Comparison of ENCODE assay signal across 7 mouse cellular contexts in genomic region chr2:31087085-31087484, GRCm38 (mm10). TPM values are rescaled to one million over a fixed set of nuclear protein-coding genes. Genes with fewer than 3 reads are reported as not detected.
A peak's percentile ranks its signal among the peaks of the same experiment; 100 is the strongest.
DNase-seq lines count a peak whose midpoint lies in the region; ATAC-seq and TF ChIP-seq lines count a peak whose summit lies in the region.

No protein-coding gene starts in this region.

- 32% methylated on average over 5 of the region's 5 CpGs for WGBS in intestine, embryonic 14.5 days
- 39% methylated on average over 5 of the region's 5 CpGs for WGBS in intestine, postnatal 0 days

- ATAC-seq in intestine, embryonic 14.5 days (replicated peaks; ENCODE audit: low FRiP score, low TSS enrichment, low read depth) = no peak
- ATAC-seq in intestine, postnatal 0 days = no peak

- peaks cover 30% of the 10 kb centered on the region for H3K4me1 ChIP-seq in intestine, embryonic 14.5 days (replicated peaks; ENCODE audit: control insufficient read depth, insufficient read depth, low read length)
- no peaks in the 10 kb centered on the region for H3K4me1 ChIP-seq in intestine, postnatal 0 days (replicated peaks; ENCODE audit: control insufficient read depth, insufficient read depth, low read length)
- peaks cover 97% of the 10 kb centered on the region for H3K4me1 ChIP-seq in E14TG2a.4 (replicated peaks; ENCODE audit: low read depth, low read length)

- no peak overlapping the region for H3K9ac ChIP-seq in intestine, embryonic 14.5 days (ENCODE audit: low read length)
- H3K9ac ChIP-seq in intestine, postnatal 0 days (ENCODE audit: low read depth, low read length) = no peak overlapping the region

- peaks cover 20% of the 10 kb centered on the region for H3K36me3 ChIP-seq in intestine, embryonic 14.5 days (ENCODE audit: control insufficient read depth, insufficient read depth, low read length)
- H3K36me3 ChIP-seq in intestine, postnatal 0 days (ENCODE audit: control insufficient read depth, insufficient read depth) = peaks cover 19% of the 10 kb centered on the region; the same call in 1 of the 2 replicates
- peaks cover 69% of the 10 kb centered on the region for H3K36me3 ChIP-seq in E14TG2a.4 (ENCODE audit: insufficient read depth, low read length)

- no peak overlapping the region for H3K4me3 ChIP-seq in intestine, embryonic 14.5 days (ENCODE audit: low read depth, low read length)
- no peak overlapping the region for H3K4me3 ChIP-seq in intestine, postnatal 0 days (ENCODE audit: low read depth, low read length)
- peak overlapping the region; percentile 53 for H3K4me3 ChIP-seq in E14TG2a.4 (replicated peaks; ENCODE audit: low read length)

- no peak overlapping the region for H3K4me2 ChIP-seq in intestine, embryonic 14.5 days (ENCODE audit: low read length)
- H3K4me2 ChIP-seq in intestine, postnatal 0 days (replicated peaks; ENCODE audit: low read depth) = no peak overlapping the region

- peak overlapping the region; percentile 79; the same call in 1 of the 2 replicates for H3K27ac ChIP-seq in intestine, embryonic 14.5 days (ENCODE audit: low read depth)
- no peak overlapping the region for H3K27ac ChIP-seq in intestine, postnatal 0 days (ENCODE audit: low read depth, low read length)

- H3K9me3 ChIP-seq in intestine, embryonic 14.5 days (ENCODE audit: control insufficient read depth, low read length) = peaks cover 4% of the 10 kb centered on the region; the same call in 1 of the 2 replicates
- no peaks in the 10 kb centered on the region for H3K9me3 ChIP-seq in intestine, postnatal 0 days (ENCODE audit: control insufficient read depth)
- no peaks in the 10 kb centered on the region for H3K9me3 ChIP-seq in E14TG2a.4 (ENCODE audit: low read length)

- H3K27me3 ChIP-seq in intestine, embryonic 14.5 days (replicated peaks; ENCODE audit: control insufficient read depth, insufficient read depth, low read length) = no peaks in the 10 kb centered on the region
- no peaks in the 10 kb centered on the region for H3K27me3 ChIP-seq in intestine, postnatal 0 days (replicated peaks; ENCODE audit: control insufficient read depth, insufficient read depth, low read length)
- H3K27me3 ChIP-seq in E14TG2a.4 (ENCODE audit: insufficient read depth, low read length) = no peaks in the 10 kb centered on the region

- DNase-seq in intestine, embryonic 14.5 days (ENCODE audit: low spot score) = no peak
- peak; percentile 59 for DNase-seq in R1 (ENCODE audit: low read depth, low spot score)
- peak; percentile 66 for DNase-seq in kidney, postnatal 10 days
- DNase-seq in left cerebral cortex, adult 11 months (ENCODE audit: low spot score) = no peak
- DNase-seq in layer of hippocampus, adult 9-10 months (ENCODE audit: low spot score) = no peak

- no peak for TF ChIP-seq CTCF in intestine, postnatal 0 days (IDR thresholded peaks at IDR 0.05; ENCODE audit: low read depth)
- TF ChIP-seq CTCF in E14TG2a.4 (conservative IDR thresholded peaks at IDR 0.05; ENCODE audit: low read length) = no peak

RNA-seq across cellular contexts. Expression of gene Fnbp1, which starts 54.7 kb away (rescaled TPM):
- 31.1 and 31.4 TPM in 2 replicates for polyA plus RNA-seq in intestine, embryonic 14.5 days (2014; fragmentation: Nextera tagmentation; extraction: Ambion mirVana)
- 10.4 and 11.8 TPM in 2 replicates for polyA plus RNA-seq in intestine, postnatal 0 days (2015; fragmentation: Nextera tagmentation; extraction: Ambion mirVana)

Comparison
In these comparisons a context has a peak if more than half of its experiments do, and no peak if none do; other contexts are left out.
1. DNase-seq: peak in R1 (single experiment) and kidney, postnatal 10 days (single experiment); none in intestine, embryonic 14.5 days (single experiment), left cerebral cortex, adult 11 months (single experiment) and layer of hippocampus, adult 9-10 months (single experiment).